Mouse (Mus musculus): Measurements from ENCODE around the gene Pkp4. TPM values are rescaled to one million over a fixed set of nuclear protein-coding genes. Genes with fewer than 3 reads are reported as not detected.

Gene Pkp4
- polyA plus RNA-seq, 1 experiment from 2014 or later: 18.7 TPM

- Histone ChIP-seq H3K4me1 (no peaks in the 10 kb centered on the region), H3K36me3 (peaks cover 26% of the 10 kb centered on the region), H3K27ac (replicated peaks) (no peak overlapping the region), H3K4me3 (no peak overlapping the region), H3K27me3 (ENCODE audit: low read depth, poor library complexity, severe bottlenecking) (no peaks in the 10 kb centered on the region), H3K9me3 (replicated peaks) (no peaks in the 10 kb centered on the region)
- DNase-seq (ENCODE audit: low spot score): no peak
- WGBS: 96% methylated on average over 6 of the region's 6 CpGs
Observed at GRCm38 (mm10) chr2:59186966-59187365, 26.3 kb downstream of the Pkp4 start.

GRCm38 (mm10) chr2:59188306-59188705 is 27.7 kb downstream of the Pkp4 start:
- 85% methylated on average over 8 of the region's 8 CpGs for WGBS
- Histone ChIP-seq H3K36me3 (peaks cover 26% of the 10 kb centered on the region), H3K9me3 (replicated peaks) (no peaks in the 10 kb centered on the region)

GRCm38 (mm10) chr2:59189661-59190185 is 29.1 kb downstream of the Pkp4 start:
- Histone ChIP-seq H3K27ac (replicated peaks) (no peak overlapping the region), H3K36me3 (peaks cover 24% of the 10 kb centered on the region), H3K9me3 (replicated peaks) (no peaks in the 10 kb centered on the region), H3K4me3 (no peak overlapping the region), H3K27me3 (ENCODE audit: low read depth, poor library complexity, severe bottlenecking) (no peaks in the 10 kb centered on the region), H3K4me1 (no peaks in the 10 kb centered on the region)
- over 99% methylated on average over 5 of the region's 5 CpGs for WGBS
- DNase-seq (ENCODE audit: low spot score): no peak

More at GRCm38 (mm10) chr2:59188306-59188705, 27.7 kb downstream of the Pkp4 start:
- Histone ChIP-seq H3K4me1 (no peaks in the 10 kb centered on the region), H3K27ac (replicated peaks) (no peak overlapping the region), H3K4me3 (no peak overlapping the region), H3K27me3 (ENCODE audit: low read depth, poor library complexity, severe bottlenecking) (no peaks in the 10 kb centered on the region)
- DNase-seq (ENCODE audit: low spot score): no peak

- Histone ChIP-seq H3K36me3 (peaks cover 24% of the 10 kb centered on the region), H3K27me3 (ENCODE audit: low read depth, poor library complexity, severe bottlenecking) (no peaks in the 10 kb centered on the region), H3K27ac (replicated peaks) (no peak overlapping the region), H3K4me3 (no peak overlapping the region), H3K9me3 (replicated peaks) (no peaks in the 10 kb centered on the region), H3K4me1 (no peaks in the 10 kb centered on the region)
- WGBS: 92% methylated on average over 10 of the region's 10 CpGs
- DNase-seq (ENCODE audit: low spot score): no peak
Observed at GRCm38 (mm10) chr2:59190186-59190585, 29.5 kb downstream of the Pkp4 start.

- no peak overlapping the region for H3K4me3 ChIP-seq
- H3K4me1 ChIP-seq: no peaks in the 10 kb centered on the region
- H3K27ac ChIP-seq (replicated peaks): no peak overlapping the region
- peaks cover 24% of the 10 kb centered on the region for H3K36me3 ChIP-seq
- H3K27me3 ChIP-seq (ENCODE audit: low read depth, poor library complexity, severe bottlenecking): no peaks in the 10 kb centered on the region
- H3K9me3 ChIP-seq (replicated peaks): no peaks in the 10 kb centered on the region
- 94% methylated on average over 8 of the region's 8 CpGs for WGBS
- DNase-seq (ENCODE audit: low spot score): no peak
Observed at GRCm38 (mm10) chr2:59191466-59191865, 30.8 kb downstream of the Pkp4 start.

- 92% methylated on average over 5 of the region's 5 CpGs for WGBS
- Histone ChIP-seq H3K4me3 (no peak overlapping the region), H3K9me3 (replicated peaks) (no peaks in the 10 kb centered on the region), H3K4me1 (no peaks in the 10 kb centered on the region), H3K27ac (replicated peaks) (no peak overlapping the region), H3K36me3 (peaks cover 9% of the 10 kb centered on the region), H3K27me3 (ENCODE audit: low read depth, poor library complexity, severe bottlenecking) (no peaks in the 10 kb centered on the region)
- no peak for DNase-seq (ENCODE audit: low spot score)
Observed at GRCm38 (mm10) chr2:59193117-59193516, 32.5 kb downstream of the Pkp4 start.

GRCm38 (mm10) chr2:59197156-59197555 is 36.5 kb downstream of the Pkp4 start:
- no peaks in the 10 kb centered on the region for H3K36me3 ChIP-seq
- WGBS: 92% methylated on average over 4 of the region's 4 CpGs
- no peaks in the 10 kb centered on the region for H3K4me1 ChIP-seq
- H3K9me3 ChIP-seq (replicated peaks): no peaks in the 10 kb centered on the region
- no peak overlapping the region for H3K27ac ChIP-seq (replicated peaks)
- no peak for DNase-seq (ENCODE audit: low spot score)
- no peak overlapping the region for H3K4me3 ChIP-seq
- no peaks in the 10 kb centered on the region for H3K27me3 ChIP-seq (ENCODE audit: low read depth, poor library complexity, severe bottlenecking)

GRCm38 (mm10) chr2:59199476-59199976 is 38.9 kb downstream of the Pkp4 start:
- 93% methylated on average over 5 of the region's 5 CpGs for WGBS
- H3K27ac ChIP-seq (replicated peaks): no peak overlapping the region
- DNase-seq (ENCODE audit: low spot score): no peak

GRCm38 (mm10) chr2:59200511-59200910 is 39.9 kb downstream of the Pkp4 start:
- no peaks in the 10 kb centered on the region for H3K36me3 ChIP-seq
- H3K27ac ChIP-seq (replicated peaks): no peak overlapping the region
- H3K4me1 ChIP-seq: no peaks in the 10 kb centered on the region
- DNase-seq (ENCODE audit: low spot score): no peak
- no peak overlapping the region for H3K4me3 ChIP-seq
- WGBS: 91% methylated on average over 3 of the region's 3 CpGs
- no peaks in the 10 kb centered on the region for H3K27me3 ChIP-seq (ENCODE audit: low read depth, poor library complexity, severe bottlenecking)
- H3K9me3 ChIP-seq (replicated peaks): no peaks in the 10 kb centered on the region

More at GRCm38 (mm10) chr2:59199476-59199976, 38.9 kb downstream of the Pkp4 start:
- H3K27me3 ChIP-seq (ENCODE audit: low read depth, poor library complexity, severe bottlenecking): no peaks in the 10 kb centered on the region
- no peaks in the 10 kb centered on the region for H3K36me3 ChIP-seq
- no peaks in the 10 kb centered on the region for H3K4me1 ChIP-seq
- H3K4me3 ChIP-seq: no peak overlapping the region
- no peaks in the 10 kb centered on the region for H3K9me3 ChIP-seq (replicated peaks)

GRCm38 (mm10) chr2:59202930-59203329 is 42.3 kb downstream of the Pkp4 start:
- Histone ChIP-seq H3K9me3 (replicated peaks) (no peaks in the 10 kb centered on the region), H3K4me1 (peaks cover 12% of the 10 kb centered on the region), H3K27ac (replicated peaks) (no peak overlapping the region), H3K4me3 (no peak overlapping the region), H3K27me3 (ENCODE audit: low read depth, poor library complexity, severe bottlenecking) (no peaks in the 10 kb centered on the region), H3K36me3 (no peaks in the 10 kb centered on the region)
- no peak for DNase-seq (ENCODE audit: low spot score)
- 87% methylated on average over 5 of the region's 5 CpGs for WGBS

- Histone ChIP-seq H3K9me3 (replicated peaks) (no peaks in the 10 kb centered on the region), H3K4me3 (no peak overlapping the region), H3K4me1 (peaks cover 13% of the 10 kb centered on the region), H3K36me3 (no peaks in the 10 kb centered on the region), H3K27ac (replicated peaks) (no peak overlapping the region), H3K27me3 (ENCODE audit: low read depth, poor library complexity, severe bottlenecking) (no peaks in the 10 kb centered on the region)
- DNase-seq (ENCODE audit: low spot score): no peak
- 89% methylated on average over 3 of the region's 3 CpGs for WGBS
Observed at GRCm38 (mm10) chr2:59203627-59204425, 43.2 kb downstream of the Pkp4 start.

- 90% methylated on average over 9 of the region's 9 CpGs for WGBS
- Histone ChIP-seq H3K9me3 (replicated peaks) (no peaks in the 10 kb centered on the region), H3K4me3 (no peak overlapping the region), H3K27me3 (ENCODE audit: low read depth, poor library complexity, severe bottlenecking) (no peaks in the 10 kb centered on the region), H3K36me3 (no peaks in the 10 kb centered on the region), H3K4me1 (peaks cover 13% of the 10 kb centered on the region), H3K27ac (replicated peaks) (no peak overlapping the region)
- DNase-seq (ENCODE audit: low spot score): no peak
Observed at GRCm38 (mm10) chr2:59205092-59205491, 44.4 kb downstream of the Pkp4 start.

- Histone ChIP-seq H3K9me3 (replicated peaks) (no peaks in the 10 kb centered on the region), H3K36me3 (no peaks in the 10 kb centered on the region), H3K4me1 (peaks cover 13% of the 10 kb centered on the region), H3K27ac (replicated peaks) (no peak overlapping the region), H3K27me3 (ENCODE audit: low read depth, poor library complexity, severe bottlenecking) (no peaks in the 10 kb centered on the region), H3K4me3 (no peak overlapping the region)
- WGBS: 91% methylated on average over 2 of the region's 2 CpGs
- DNase-seq (ENCODE audit: low spot score): no peak
Observed at GRCm38 (mm10) chr2:59206190-59206589, 45.5 kb downstream of the Pkp4 start.
